Mouse (Mus musculus) kidney, embryonic 15.5 days (tissue): ENCODE data around the gene Zfand4. TPM values are rescaled to one million over a fixed set of nuclear protein-coding genes. Genes with fewer than 3 reads are reported as not detected.
A peak's percentile ranks its signal among the peaks of the same experiment; 100 is the strongest.
"Not testable (repeated sequence)": the region's sequence is repeated elsewhere in the genome, so short reads cannot be mapped to it uniquely, and the experiment has no call there.

Source experiments
- ATAC-seq: fragments of 200-750 bp; cut with Nextera tagmentation; replicated peaks from 2 replicates; pipeline ENCODE4 v1.8.0; 2017; ENCODE audit warnings: moderate TSS enrichment; ENCODE audit not compliant: low FRiP score
- H3K27ac ChIP-seq: fragments of 300-500 bp; sonication (generic); 2 replicates; pipeline ENCODE4 v1.5.1; 2015; ENCODE audit warnings: mild to moderate bottlenecking, inconsistent platforms
- H3K27me3 ChIP-seq: fragments of 300-500 bp; sonication (generic); 2 replicates; pipeline ENCODE4 v1.6.1; 2015; ENCODE audit warnings: inconsistent platforms
- H3K36me3 ChIP-seq: fragments of 300-500 bp; sonication (generic); 2 replicates; pipeline ENCODE4 v1.6.1; 2015; ENCODE audit warnings: inconsistent platforms
- H3K4me1 ChIP-seq: fragments of 300-500 bp; sonication (generic); 2 replicates; pipeline ENCODE4 v1.6.1; 2015; ENCODE audit warnings: inconsistent platforms
- H3K4me2 ChIP-seq: fragments of 300-500 bp; sonication (generic); 2 replicates; pipeline ENCODE4 v1.6.1; 2015; ENCODE audit warnings: moderate library complexity, mild to moderate bottlenecking, inconsistent platforms
- H3K4me3 ChIP-seq: fragments of 300-500 bp; sonication (generic); replicated peaks from 2 replicates; pipeline ENCODE4 v1.5.1; 2015; ENCODE audit warnings: mild to moderate bottlenecking, inconsistent platforms
- H3K9ac ChIP-seq: fragments of 300-500 bp; sonication (generic); 2 replicates; pipeline ENCODE4 v1.6.1; 2015; ENCODE audit warnings: mild to moderate bottlenecking, inconsistent platforms
- H3K9me3 ChIP-seq: fragments of 300-500 bp; sonication (generic); replicated peaks from 2 replicates; pipeline ENCODE4 v1.6.1; 2016; ENCODE audit warnings: inconsistent platforms
- WGBS: fragments of 180-500 bp; shearing (Covaris S2); methylation state at CpG from one replicate; pipeline ENCODE4 v1.1.7; 2015; ENCODE audit warnings: mixed read lengths; 5-methylcytosine and 5-hydroxymethylcytosine counted together
- polyA plus RNA-seq: library from polyadenylated mRNA; unstranded; fragments of >200 nt; fragmentation: Nextera tagmentation; extraction: Ambion mirVana; gene quantifications from 2 replicates; pipeline ENCODE4 v1.2.1, GENCODE M21; 2015

The Zfand4 gene
- 6.7 and 7.6 TPM in 2 replicates for polyA plus RNA-seq

GRCm38 (mm10) chr6:116264018-116264651 lies at the start of gene Zfand4:
Zfand4 (plus strand) TSS chr6:116264222.
- Histone ChIP-seq H3K4me2 (peak within 1 kb of the TSS; percentile 80), H3K27me3 (no peaks in the 10 kb centered on the region), H3K27ac (peak within 1 kb of the TSS; percentile 79), H3K9me3 (no peaks in the 10 kb centered on the region), H3K4me1 (peaks cover 10% of the 10 kb centered on the region), H3K4me3 (peak within 1 kb of the TSS; percentile 67), H3K36me3 (peaks cover 31% of the 10 kb centered on the region), H3K9ac (peak within 1 kb of the TSS; percentile 66)
- under 1% methylated on average over 66 of the region's 67 CpGs for WGBS
- peak; percentile 98 for ATAC-seq

- no peaks in the 10 kb centered on the region for H3K4me1 ChIP-seq
- no peak for ATAC-seq
- H3K4me2 ChIP-seq: no peak overlapping the region
- H3K4me3 ChIP-seq: no peak overlapping the region
- peaks cover 87% of the 10 kb centered on the region for H3K36me3 ChIP-seq
- H3K27me3 ChIP-seq: no peaks in the 10 kb centered on the region
- no peak overlapping the region for H3K9ac ChIP-seq
- H3K9me3 ChIP-seq: no peaks in the 10 kb centered on the region
- whole genome bisulfite sequencing: 86% methylated on average over 11 of the region's 11 CpGs
- H3K27ac ChIP-seq: no peak overlapping the region
These were observed 36.3 kb upstream of the Zfand4 start for GRCm38 (mm10) chr6:116227767-116228166.

GRCm38 (mm10) chr6:116228785-116229525 lies 35.1 kb upstream of the Zfand4 start:
- Histone ChIP-seq H3K9me3 (no peaks in the 10 kb centered on the region), H3K4me2 (no peak overlapping the region), H3K4me1 (no peaks in the 10 kb centered on the region), H3K36me3 (peaks cover 87% of the 10 kb centered on the region), H3K27me3 (no peaks in the 10 kb centered on the region), H3K4me3 (no peak overlapping the region), H3K27ac (no peak overlapping the region), H3K9ac (no peak overlapping the region)
- WGBS: 63% methylated on average over 12 of the region's 12 CpGs
- no peak for ATAC-seq

GRCm38 (mm10) chr6:116234821-116235220 lies 29.2 kb upstream of the Zfand4 start:
- H3K4me1 ChIP-seq, H3K9me3 ChIP-seq, H3K27ac ChIP-seq, H3K4me3 ChIP-seq, ATAC-seq, H3K4me2 ChIP-seq, H3K9ac ChIP-seq, H3K27me3 ChIP-seq: not testable (repeated sequence)
- peaks cover 86% of the 10 kb centered on the region for H3K36me3 ChIP-seq
- 96% methylated on average over 2 of the region's 2 CpGs for WGBS

- Histone ChIP-seq H3K27me3 (no peaks in the 10 kb centered on the region), H3K4me2 (no peak overlapping the region), H3K9me3 (no peaks in the 10 kb centered on the region), H3K4me1 (no peaks in the 10 kb centered on the region), H3K36me3 (peaks cover 88% of the 10 kb centered on the region), H3K4me3 (no peak overlapping the region), H3K9ac (no peak overlapping the region), H3K27ac (no peak overlapping the region)
- no peak for ATAC-seq
- WGBS: 95% methylated on average over 5 of the region's 5 CpGs
These were observed 28.7 kb upstream of the Zfand4 start for GRCm38 (mm10) chr6:116235336-116235735.

DNA sequence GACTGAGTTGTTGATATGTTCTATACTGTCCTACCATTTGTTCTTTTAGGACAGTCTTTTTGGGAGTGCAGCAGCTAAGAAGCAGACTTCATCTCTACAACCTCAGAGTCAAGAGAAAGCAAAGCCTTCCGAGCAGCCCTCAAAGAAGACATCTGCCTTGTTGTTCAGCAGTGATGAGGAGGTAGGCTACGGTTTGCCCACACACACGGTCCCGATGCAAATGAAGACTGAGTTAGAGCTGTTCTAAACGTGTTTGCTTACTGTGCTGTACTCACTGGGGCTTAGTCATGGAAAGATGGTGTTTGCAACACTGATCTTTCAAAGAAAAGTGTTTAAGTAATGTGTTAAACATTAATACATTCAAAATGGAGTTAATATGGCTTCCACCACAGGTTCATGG lies 25.9 kb upstream of the Zfand4 start:
- 92% methylated on average over 5 of the region's 5 CpGs for WGBS
- Histone ChIP-seq H3K9me3 (no peaks in the 10 kb centered on the region), H3K4me2 (no peak overlapping the region), H3K4me1 (no peaks in the 10 kb centered on the region), H3K36me3 (peaks cover 84% of the 10 kb centered on the region), H3K9ac (no peak overlapping the region), H3K27me3 (no peaks in the 10 kb centered on the region), H3K4me3 (no peak overlapping the region), H3K27ac (no peak overlapping the region)
- no peak for ATAC-seq

DNA sequence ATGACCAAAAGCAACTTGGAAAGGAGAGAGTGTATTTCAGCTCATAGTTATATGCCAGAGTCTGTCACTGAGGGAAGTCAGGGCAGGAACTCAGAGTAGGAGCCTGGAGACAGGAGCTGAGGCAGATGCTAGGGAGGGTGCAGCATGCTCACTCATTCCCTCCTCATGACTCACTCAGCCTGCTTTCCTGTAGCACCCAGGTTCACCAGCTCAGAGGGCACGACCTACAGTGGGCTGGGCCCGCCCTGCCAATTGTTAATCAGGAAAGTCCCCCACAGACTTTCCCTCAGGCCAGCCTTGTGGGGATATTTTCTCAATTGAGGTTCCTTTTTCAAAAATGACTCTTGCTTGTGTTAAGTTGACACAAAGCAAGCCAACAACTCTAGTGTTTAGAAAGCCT lies 23.7 kb upstream of the Zfand4 start:
- Histone ChIP-seq H3K9ac (no peak overlapping the region), H3K4me3 (no peak overlapping the region), H3K9me3 (no peaks in the 10 kb centered on the region), H3K4me1 (no peaks in the 10 kb centered on the region), H3K4me2 (no peak overlapping the region), H3K36me3 (peaks cover 82% of the 10 kb centered on the region), H3K27me3 (no peaks in the 10 kb centered on the region), H3K27ac (no peak overlapping the region)
- WGBS: 81% methylated on average over 2 of the region's 2 CpGs
- no peak for ATAC-seq

- H3K4me2 ChIP-seq: no peak overlapping the region
- H3K4me1 ChIP-seq: no peaks in the 10 kb centered on the region
- H3K9ac ChIP-seq: no peak overlapping the region
- H3K27me3 ChIP-seq: no peaks in the 10 kb centered on the region
- ATAC-seq: no peak
- WGBS: 93% methylated on average over 4 of the region's 4 CpGs
- no peaks in the 10 kb centered on the region for H3K9me3 ChIP-seq
- H3K36me3 ChIP-seq: peaks cover 69% of the 10 kb centered on the region
- H3K4me3 ChIP-seq: no peak overlapping the region
- H3K27ac ChIP-seq: no peak overlapping the region
These were observed 4.4 kb upstream of the Zfand4 start for GRCm38 (mm10) chr6:116259649-116260048.

- 91% methylated on average over 5 of the region's 5 CpGs for WGBS
- no peak overlapping the region for H3K4me2 ChIP-seq
- H3K9ac ChIP-seq: no peak overlapping the region
- H3K9me3 ChIP-seq: no peaks in the 10 kb centered on the region
- H3K27ac ChIP-seq: no peak overlapping the region
- peaks cover 60% of the 10 kb centered on the region for H3K36me3 ChIP-seq
- ATAC-seq: no peak
- H3K4me3 ChIP-seq: no peak overlapping the region
- no peaks in the 10 kb centered on the region for H3K4me1 ChIP-seq
- H3K27me3 ChIP-seq: no peaks in the 10 kb centered on the region
These were observed 3.5 kb upstream of the Zfand4 start for GRCm38 (mm10) chr6:116260481-116260880.

DNA sequence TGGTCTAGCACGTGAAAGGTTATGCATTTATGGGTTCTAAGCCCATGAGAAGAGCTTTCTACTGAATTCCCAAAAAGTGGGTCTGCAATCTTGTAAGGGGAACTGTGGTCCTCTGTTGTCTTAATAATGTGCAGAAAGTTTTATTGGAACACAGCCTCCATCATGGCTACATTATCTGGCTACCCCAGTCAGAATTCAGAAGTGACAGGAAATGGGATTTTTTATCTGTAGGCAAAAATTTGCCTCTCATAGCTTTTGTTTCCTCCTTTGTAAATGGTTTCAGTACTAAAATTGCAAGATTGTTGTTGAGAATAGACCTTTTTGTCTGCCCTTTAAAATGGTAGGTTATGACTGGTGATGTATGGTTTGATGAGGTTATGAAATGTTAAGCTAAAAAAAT lies 1.2 kb upstream of the Zfand4 start:
- Histone ChIP-seq H3K27me3 (no peaks in the 10 kb centered on the region), H3K36me3 (peaks cover 42% of the 10 kb centered on the region), H3K4me1 (peaks cover 10% of the 10 kb centered on the region), H3K9ac (no peak overlapping the region), H3K4me2 (no peak overlapping the region), H3K27ac (no peak overlapping the region), H3K9me3 (no peaks in the 10 kb centered on the region), H3K4me3 (no peak overlapping the region)
- ATAC-seq: no peak
- WGBS: 94% methylated on average over 1 of the region's 1 CpGs

DNA sequence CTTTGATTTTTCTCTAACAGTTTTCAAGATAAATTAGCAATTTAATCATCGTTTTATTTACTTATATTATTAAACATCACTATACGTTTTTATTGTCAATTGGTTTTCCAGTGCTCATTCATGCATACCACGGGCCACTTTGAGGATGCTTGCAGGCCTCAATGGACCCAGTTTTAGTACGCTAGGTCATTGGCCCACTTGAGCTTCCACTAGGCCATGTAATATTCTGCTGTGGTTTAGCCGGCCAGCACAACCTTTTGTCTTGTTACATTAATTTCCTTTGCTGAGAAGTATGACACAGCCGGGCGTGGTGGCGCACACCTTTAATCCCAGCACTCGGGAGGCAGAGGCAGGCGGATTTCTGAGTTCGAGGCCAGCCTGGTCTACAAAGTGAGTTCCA lies 814 bp downstream of the Zfand4 start:
- H3K4me2 ChIP-seq: peak overlapping the region; percentile 80
- 0 out of 2 replicates have a peak overlapping the region, but pooled peaks have one; percentile 66 for H3K9ac ChIP-seq
- peaks cover 27% of the 10 kb centered on the region for H3K36me3 ChIP-seq
- no peaks in the 10 kb centered on the region for H3K9me3 ChIP-seq
- 84% methylated on average over 11 of the region's 11 CpGs for WGBS
- no peak for ATAC-seq
- H3K27ac ChIP-seq: no peak overlapping the region
- H3K27me3 ChIP-seq: no peaks in the 10 kb centered on the region
- peaks cover 10% of the 10 kb centered on the region for H3K4me1 ChIP-seq
- H3K4me3 ChIP-seq: peak overlapping the region; percentile 67

- Histone ChIP-seq H3K4me1 (peaks cover 10% of the 10 kb centered on the region), H3K9ac (no peak overlapping the region), H3K4me3 (no peak overlapping the region), H3K27me3 (no peaks in the 10 kb centered on the region), H3K36me3 (peaks cover 20% of the 10 kb centered on the region), H3K4me2 (peak overlapping the region; percentile 49), H3K9me3 (no peaks in the 10 kb centered on the region), H3K27ac (no peak overlapping the region)
- ATAC-seq: no peak
- 65% methylated on average over 4 of the region's 4 CpGs for WGBS
These were observed 1.6 kb downstream of the Zfand4 start for GRCm38 (mm10) chr6:116265603-116266002.
